Mouse (Mus musculus) liver, embryonic 15.5 days (tissue): ENCODE measurements around the gene Klhdc3. TPM values are rescaled to one million over a fixed set of nuclear protein-coding genes. Genes with fewer than 3 reads are reported as not detected.

Experiments used
- ATAC-seq: fragments of 200-750 bp; cut with Nextera tagmentation; 2 replicates; pipeline ENCODE4 v1.8.0; 2017; ENCODE audit warnings: moderate number of reproducible peaks, mild to moderate bottlenecking, moderate library complexity; ENCODE audit not compliant: insufficient read depth
- H3K27ac ChIP-seq: fragments of 300-500 bp; sonication (generic); replicated peaks from 2 replicates; pipeline ENCODE4 v1.5.1; 2015; ENCODE audit warnings: mild to moderate bottlenecking, inconsistent platforms
- H3K27me3 ChIP-seq: fragments of 300-500 bp; sonication (generic); 2 replicates; pipeline ENCODE4 v1.6.1; 2015; ENCODE audit warnings: mild to moderate bottlenecking, inconsistent platforms
- H3K36me3 ChIP-seq: fragments of 300-500 bp; sonication (generic); replicated peaks from 2 replicates; pipeline ENCODE4 v1.6.1; 2015; ENCODE audit warnings: moderate library complexity, mild to moderate bottlenecking, inconsistent platforms
- H3K4me1 ChIP-seq: fragments of 300-500 bp; sonication (generic); replicated peaks from 2 replicates; pipeline ENCODE4 v1.6.1; 2015; ENCODE audit warnings: inconsistent platforms
- H3K4me2 ChIP-seq: fragments of 300-500 bp; sonication (generic); 2 replicates; pipeline ENCODE4 v1.6.1; 2015; ENCODE audit warnings: moderate library complexity, mild to moderate bottlenecking, inconsistent platforms
- H3K4me3 ChIP-seq: fragments of 300-500 bp; sonication (generic); replicated peaks from 2 replicates; pipeline ENCODE4 v1.5.1; 2015; ENCODE audit warnings: mild to moderate bottlenecking, inconsistent platforms
- H3K9ac ChIP-seq: fragments of 300-500 bp; sonication (generic); 2 replicates; pipeline ENCODE4 v1.6.1; 2015; ENCODE audit warnings: moderate library complexity, mild to moderate bottlenecking, inconsistent platforms
- H3K9me3 ChIP-seq: fragments of 300-500 bp; sonication (generic); replicated peaks from 2 replicates; pipeline ENCODE4 v1.6.1; 2016; ENCODE audit warnings: inconsistent platforms
- WGBS: fragments of 180-500 bp; shearing (Covaris S2); methylation state at CpG from one replicate; pipeline ENCODE4 v1.1.7; 2015; ENCODE audit warnings: mixed read lengths; ENCODE audit not compliant: insufficient replicate concordance; 5-methylcytosine and 5-hydroxymethylcytosine counted together
- polyA plus RNA-seq: library from polyadenylated mRNA; unstranded; fragments of >200 nt; fragmentation: Nextera tagmentation; extraction: Ambion mirVana; gene quantifications from 2 replicates; pipeline ENCODE4 v1.2.1, GENCODE M21; 2015

Gene Klhdc3
- 53.4 and 57.4 TPM in 2 replicates for polyA plus RNA-seq

DNA sequence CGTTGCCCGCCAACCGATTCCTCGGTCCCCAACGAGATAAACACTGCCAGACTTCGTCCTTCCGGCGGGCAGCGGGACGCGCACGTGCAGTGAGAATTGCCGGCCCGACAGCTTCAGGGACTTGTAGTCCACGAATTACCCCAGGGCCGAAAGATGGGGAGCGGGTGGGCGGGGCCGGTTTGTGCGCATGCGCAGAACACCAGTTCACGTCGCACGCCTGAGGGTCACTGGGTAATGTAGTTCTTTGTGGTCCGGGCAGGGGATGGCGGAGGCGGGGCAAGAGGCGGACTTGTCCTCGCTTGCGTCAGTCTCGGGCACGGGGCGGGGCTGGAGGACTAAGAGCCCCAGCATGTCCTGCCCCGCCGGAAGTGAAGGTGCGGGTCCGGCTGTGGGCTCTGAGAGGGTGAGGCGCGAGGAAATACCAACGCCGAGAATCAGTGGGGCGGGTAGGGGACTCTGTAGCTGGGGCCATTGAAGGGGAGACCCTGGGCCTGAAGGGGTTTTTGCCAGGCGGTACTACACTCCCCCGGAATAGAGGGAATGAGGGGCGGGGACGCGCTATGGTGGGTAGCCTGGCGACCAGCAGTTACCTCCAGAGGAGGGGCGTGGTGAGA, at the start of gene Klhdc3:
TSS of gene Klhdc3 (minus strand) at position 155 of the 614 bp plus-strand sequence.
- Histone ChIP-seq H3K9me3 (no peaks in the 10 kb centered on the region), H3K4me3 (peak within 1 kb of the TSS; percentile 89), H3K4me2 (peak within 1 kb of the TSS; percentile 91), H3K36me3 (peaks cover 56% of the 10 kb centered on the region), H3K27ac (peak within 1 kb of the TSS; percentile 91), H3K27me3 (no peaks in the 10 kb centered on the region), H3K4me1 (peaks cover 42% of the 10 kb centered on the region), H3K9ac (peak within 1 kb of the TSS; percentile 81)
- under 1% methylated on average over 49 of the region's 49 CpGs for WGBS
- peak; percentile 96 for ATAC-seq

- Histone ChIP-seq H3K4me2 (peak within 1 kb of the TSS; percentile 44), H3K9me3 (no peaks in the 10 kb centered on the region), H3K36me3 (peaks cover 20% of the 10 kb centered on the region), H3K4me1 (peaks cover 18% of the 10 kb centered on the region; the same call in 1 of the 2 replicates), H3K27me3 (peaks cover 11% of the 10 kb centered on the region), H3K27ac (peak within 1 kb of the TSS; percentile 41; the same call in 1 of the 2 replicates), H3K4me3 (peak within 1 kb of the TSS; percentile 49), H3K9ac (peak within 1 kb of the TSS; percentile 30; the same call in 1 of the 2 replicates)
- WGBS: 30% methylated on average over 24 of the region's 24 CpGs
- peak; percentile 71 for ATAC-seq
Observed at GRCm38 (mm10) chr17:46728904-46729318, 48.2 kb upstream of the Klhdc3 start, which contains the start of gene Gnmt. TSS of gene Gnmt (minus strand) at chr17:46729168.

DNA sequence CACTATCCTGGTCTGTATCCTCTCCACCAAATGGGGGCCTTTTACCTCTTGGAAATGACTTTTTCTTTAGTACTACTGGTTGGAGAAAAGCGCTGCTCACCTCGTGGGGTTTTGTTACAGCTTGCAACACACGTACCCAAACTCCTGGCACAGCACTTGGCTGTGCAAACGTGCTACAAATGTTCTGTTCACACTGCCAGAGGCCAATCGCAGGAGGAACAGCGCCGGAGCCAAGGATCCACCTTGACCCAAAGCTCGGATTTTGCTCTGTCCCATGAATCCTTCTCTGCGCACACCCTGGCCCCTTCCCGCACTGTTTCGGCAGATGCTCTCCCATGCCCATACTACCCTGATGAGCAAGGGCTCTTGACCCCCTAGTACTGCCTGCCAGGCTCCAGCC, 47.8 kb upstream of the Klhdc3 start:
- H3K9ac ChIP-seq: peak overlapping the region; percentile 30; the same call in 1 of the 2 replicates
- H3K9me3 ChIP-seq: no peaks in the 10 kb centered on the region
- H3K36me3 ChIP-seq: peaks cover 20% of the 10 kb centered on the region
- peaks cover 11% of the 10 kb centered on the region for H3K27me3 ChIP-seq
- peak overlapping the region; percentile 49 for H3K4me3 ChIP-seq
- H3K27ac ChIP-seq: peak overlapping the region; percentile 41; the same call in 1 of the 2 replicates
- ATAC-seq: peak; percentile 26
- WGBS: 52% methylated on average over 11 of the region's 11 CpGs
- peak overlapping the region; percentile 44 for H3K4me2 ChIP-seq
- H3K4me1 ChIP-seq: peaks cover 16% of the 10 kb centered on the region; the same call in 1 of the 2 replicates

GRCm38 (mm10) chr17:46728021-46728420, 47.3 kb upstream of the Klhdc3 start:
- peaks cover 20% of the 10 kb centered on the region for H3K36me3 ChIP-seq
- 34% methylated on average over 6 of the region's 6 CpGs for WGBS
- peaks cover 14% of the 10 kb centered on the region; the same call in 1 of the 2 replicates for H3K4me1 ChIP-seq
- peak overlapping the region; percentile 41; the same call in 1 of the 2 replicates for H3K27ac ChIP-seq
- H3K4me2 ChIP-seq: peak overlapping the region; percentile 44
- no peak for ATAC-seq
- peak overlapping the region; percentile 49 for H3K4me3 ChIP-seq
- H3K9me3 ChIP-seq: no peaks in the 10 kb centered on the region
- peaks cover 11% of the 10 kb centered on the region for H3K27me3 ChIP-seq
- no peak overlapping the region for H3K9ac ChIP-seq

DNA sequence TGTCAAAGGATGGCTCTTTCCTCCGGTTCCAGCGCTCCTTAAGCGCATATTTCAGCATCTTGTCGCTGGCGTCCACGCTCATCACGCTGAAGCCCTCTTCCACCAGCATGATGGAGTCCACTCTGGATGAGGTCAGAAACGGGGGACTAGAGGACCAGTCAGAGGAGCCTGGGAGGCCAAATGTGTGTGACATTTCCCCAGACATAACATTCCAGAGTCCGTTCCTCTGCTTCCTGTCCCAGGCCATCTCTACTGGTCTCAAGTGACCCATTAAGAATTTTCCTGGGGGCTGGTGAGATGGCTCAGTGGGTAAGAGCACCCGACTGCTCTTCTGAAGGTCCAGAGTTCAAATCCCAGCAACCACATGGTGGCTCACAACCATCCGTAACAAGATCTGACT, 46.6 kb upstream of the Klhdc3 start:
- Histone ChIP-seq H3K27me3 (peaks cover 11% of the 10 kb centered on the region), H3K4me1 (peaks cover 14% of the 10 kb centered on the region; the same call in 1 of the 2 replicates), H3K9ac (no peak overlapping the region), H3K36me3 (peaks cover 22% of the 10 kb centered on the region), H3K4me3 (no peak overlapping the region), H3K9me3 (no peaks in the 10 kb centered on the region), H3K4me2 (no peak overlapping the region), H3K27ac (no peak overlapping the region)
- WGBS: 79% methylated on average over 11 of the region's 11 CpGs
- ATAC-seq: no peak

DNA sequence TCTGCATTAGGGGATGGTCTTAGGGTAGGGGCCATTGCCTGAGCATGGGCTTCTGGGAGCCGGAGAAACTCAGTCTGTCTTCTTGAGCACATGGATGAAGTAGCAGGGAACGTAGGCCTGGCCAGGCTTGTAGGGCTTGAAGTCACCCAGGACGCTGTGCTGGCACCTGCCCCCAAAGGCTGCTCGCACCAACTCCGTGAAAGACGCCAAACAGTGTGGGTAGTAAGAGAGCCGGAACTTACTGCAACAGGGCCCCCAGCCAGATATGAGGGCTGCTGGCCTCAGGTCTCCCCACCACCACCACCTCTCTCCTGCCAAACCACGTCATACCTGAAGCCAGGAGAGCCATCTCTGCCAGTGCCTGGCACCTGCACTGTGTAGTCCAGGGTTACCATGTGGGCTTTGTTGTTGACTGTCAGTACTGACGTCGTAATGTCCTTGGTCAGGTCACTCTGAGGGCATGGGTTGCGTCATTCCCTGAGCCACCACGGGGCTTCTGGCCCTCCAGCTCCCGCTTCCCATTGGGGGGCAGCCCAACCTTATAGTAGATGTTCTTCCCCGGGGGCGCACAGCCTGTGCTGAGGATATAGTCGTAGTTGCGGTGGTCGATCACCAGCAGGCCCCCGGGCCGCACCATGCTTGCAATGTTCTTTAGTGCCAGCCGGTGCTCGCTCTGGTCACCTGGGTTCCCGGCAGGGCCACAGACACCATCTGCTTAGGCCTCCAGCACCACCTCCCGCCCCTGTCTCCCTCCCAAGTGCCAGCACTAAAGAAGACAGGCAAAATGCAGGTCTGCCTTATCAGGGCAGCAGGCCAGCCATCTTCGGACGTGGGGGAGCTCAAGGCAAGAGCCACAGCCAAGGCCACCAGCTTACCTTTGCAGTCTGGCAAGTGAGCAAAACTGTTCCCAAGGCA, 45.3 kb upstream of the Klhdc3 start:
- Histone ChIP-seq H3K27me3 (peaks cover 11% of the 10 kb centered on the region), H3K4me2 (no peak overlapping the region), H3K9ac (no peak overlapping the region), H3K27ac (no peak overlapping the region), H3K4me3 (no peak overlapping the region), H3K9me3 (no peaks in the 10 kb centered on the region), H3K36me3 (peaks cover 29% of the 10 kb centered on the region), H3K4me1 (peaks cover 14% of the 10 kb centered on the region; the same call in 1 of the 2 replicates)
- no peak for ATAC-seq
- 77% methylated on average over 26 of the region's 26 CpGs for WGBS

GRCm38 (mm10) chr17:46725273-46725672, 44.6 kb upstream of the Klhdc3 start:
- peaks cover 14% of the 10 kb centered on the region; the same call in 1 of the 2 replicates for H3K4me1 ChIP-seq
- no peak overlapping the region for H3K4me3 ChIP-seq
- H3K27ac ChIP-seq: no peak overlapping the region
- no peaks in the 10 kb centered on the region for H3K9me3 ChIP-seq
- whole genome bisulfite sequencing: 61% methylated on average over 9 of the region's 9 CpGs
- H3K4me2 ChIP-seq: no peak overlapping the region
- H3K9ac ChIP-seq: no peak overlapping the region
- ATAC-seq: no peak
- peaks cover 11% of the 10 kb centered on the region for H3K27me3 ChIP-seq
- peaks cover 32% of the 10 kb centered on the region for H3K36me3 ChIP-seq

DNA sequence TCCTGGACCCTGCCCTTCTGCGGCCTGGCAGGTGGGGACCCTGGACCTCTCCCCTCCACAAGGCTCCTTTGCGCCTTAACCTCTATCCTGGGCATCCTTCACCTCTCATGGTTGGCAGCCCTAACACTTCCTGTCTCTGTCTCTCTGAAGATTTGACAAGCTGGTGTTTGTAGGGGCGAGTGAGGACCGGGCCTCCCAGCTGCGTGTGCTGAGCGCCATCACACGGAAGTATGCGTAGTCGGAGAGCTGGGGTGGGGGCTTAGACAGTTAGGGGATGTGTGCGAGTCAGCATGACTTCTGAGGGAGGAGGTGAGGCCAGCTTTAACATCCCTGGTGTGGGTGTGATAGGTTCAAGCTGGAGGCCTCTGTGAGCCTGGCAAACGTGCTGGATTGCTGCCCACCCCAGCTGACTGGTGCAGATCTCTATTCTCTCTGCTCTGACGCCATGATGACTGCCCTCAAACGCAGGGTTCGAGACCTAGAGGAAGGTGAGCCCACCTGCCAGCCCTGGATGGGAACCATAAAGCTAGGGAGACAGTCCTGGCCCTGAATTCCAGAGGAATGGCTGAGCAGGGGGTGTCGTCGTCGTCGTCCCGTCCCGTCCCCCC, 43.9 kb upstream of the Klhdc3 start:
- Histone ChIP-seq H3K27ac (no peak overlapping the region), H3K4me2 (no peak overlapping the region), H3K4me3 (no peak overlapping the region), H3K9ac (no peak overlapping the region), H3K4me1 (peaks cover 14% of the 10 kb centered on the region; the same call in 1 of the 2 replicates), H3K27me3 (peaks cover 11% of the 10 kb centered on the region), H3K36me3 (peaks cover 32% of the 10 kb centered on the region), H3K9me3 (no peaks in the 10 kb centered on the region)
- no peak for ATAC-seq
- 78% methylated on average over 20 of the region's 20 CpGs for WGBS

DNA sequence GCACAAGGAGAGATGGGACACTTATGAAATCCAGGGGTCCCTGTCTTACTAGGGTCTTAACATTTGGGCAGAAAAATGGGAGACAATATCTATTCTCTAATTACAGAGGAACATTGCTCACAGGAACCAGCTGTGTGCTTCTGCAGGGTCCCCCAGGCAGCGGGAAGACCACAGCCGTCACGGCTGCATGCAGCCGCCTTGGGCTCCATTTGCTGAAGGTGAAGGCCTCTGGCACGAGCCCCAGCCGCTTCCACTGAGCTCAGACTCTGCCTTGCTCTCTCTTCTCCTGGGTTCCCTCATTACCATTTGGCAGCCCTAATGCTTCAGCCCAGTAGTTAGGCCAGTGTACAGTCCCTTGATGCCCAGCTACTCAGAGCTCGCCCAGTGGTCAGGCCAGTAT, 40.4 kb upstream of the Klhdc3 start:
- Histone ChIP-seq H3K4me2 (no peak overlapping the region), H3K27me3 (no peaks in the 10 kb centered on the region), H3K4me3 (no peak overlapping the region), H3K9ac (no peak overlapping the region), H3K9me3 (no peaks in the 10 kb centered on the region), H3K27ac (no peak overlapping the region), H3K4me1 (peaks cover under 1% of the 10 kb centered on the region; the same call in 1 of the 2 replicates), H3K36me3 (peaks cover 42% of the 10 kb centered on the region)
- ATAC-seq: no peak
- 80% methylated on average over 7 of the region's 7 CpGs for WGBS

GRCm38 (mm10) chr17:46714756-46715481, 34.2 kb upstream of the Klhdc3 start:
- Histone ChIP-seq H3K4me3 (no peak overlapping the region), H3K4me2 (no peak overlapping the region), H3K9me3 (no peaks in the 10 kb centered on the region), H3K27me3 (no peaks in the 10 kb centered on the region), H3K36me3 (peaks cover 34% of the 10 kb centered on the region), H3K4me1 (peaks cover 34% of the 10 kb centered on the region), H3K27ac (no peak overlapping the region), H3K9ac (no peak overlapping the region)
- no peak for ATAC-seq
- 78% methylated on average over 11 of the region's 11 CpGs for WGBS
